Mouse (Mus musculus): Measurements from ENCODE around the gene Cavin1.
"Not testable (repeated sequence)": the region's sequence is repeated elsewhere in the genome, so short reads cannot be mapped to it uniquely, and the experiment has no call there.

Cavin1 gene

GRCm38 (mm10) chr11:100970557-100970937, at the start of gene Cavin1:
Gene Cavin1 (minus strand): TSS chr11:100970887.
- DNase-seq, result peak; percentile 95 to 97

GRCm38 (mm10) chr11:101011641-101012040, 41.0 kb upstream of the Cavin1 start:
- no peak for DNase-seq

- no peak for DNase-seq
Measured at GRCm38 (mm10) chr11:101009888-101010784, 39.4 kb upstream of the Cavin1 start.

- DNase-seq, result peak; percentile 98 to 99
Measured at GRCm38 (mm10) chr11:101009046-101009887, 38.6 kb upstream of the Cavin1 start, which contains the start of gene Atp6v0a1. Gene Atp6v0a1 (plus strand): TSS chr11:101009452.

- peak in 1 of 2 experiments; percentile 18 for DNase-seq
Measured at GRCm38 (mm10) chr11:101008206-101009045, 37.7 kb upstream of the Cavin1 start.

- peak; percentile 12 to 64 for DNase-seq
Measured at GRCm38 (mm10) chr11:101003025-101003685, 32.5 kb upstream of the Cavin1 start.

- DNase-seq, result not testable (repeated sequence)
Measured at GRCm38 (mm10) chr11:101001875-101002552, 31.3 kb upstream of the Cavin1 start.

- DNase-seq, result no peak
Measured at GRCm38 (mm10) chr11:100999254-100999653, 28.6 kb upstream of the Cavin1 start.

- no peak for DNase-seq
Measured at GRCm38 (mm10) chr11:100998836-100999235, 28.1 kb upstream of the Cavin1 start.

- no peak for DNase-seq
Measured at GRCm38 (mm10) chr11:100996501-100996900, 25.8 kb upstream of the Cavin1 start.

- no peak for DNase-seq
Measured at GRCm38 (mm10) chr11:100994655-100995054, 24.0 kb upstream of the Cavin1 start.

- DNase-seq, result no peak
Measured at GRCm38 (mm10) chr11:100994233-100994632, 23.5 kb upstream of the Cavin1 start.

GRCm38 (mm10) chr11:100993437-100993836, 22.8 kb upstream of the Cavin1 start:
- no peak for DNase-seq

GRCm38 (mm10) chr11:100991027-100991534, 20.4 kb upstream of the Cavin1 start:
- DNase-seq, result no peak

- no peak for DNase-seq
Measured at GRCm38 (mm10) chr11:100989666-100990065, 19.0 kb upstream of the Cavin1 start.

GRCm38 (mm10) chr11:100988674-100989073, 18.0 kb upstream of the Cavin1 start:
- no peak for DNase-seq

- DNase-seq, result no peak
Measured at GRCm38 (mm10) chr11:100985607-100986006, 14.9 kb upstream of the Cavin1 start.

GRCm38 (mm10) chr11:100983778-100984131, 13.1 kb upstream of the Cavin1 start:
- DNase-seq, result no peak

- peak; percentile 77 to 92 for DNase-seq
Measured at GRCm38 (mm10) chr11:100983125-100983777, 12.6 kb upstream of the Cavin1 start.

- no peak for DNase-seq
Measured at GRCm38 (mm10) chr11:100982087-100982486, 11.4 kb upstream of the Cavin1 start.

GRCm38 (mm10) chr11:100981236-100981635, 10.5 kb upstream of the Cavin1 start:
- no peak for DNase-seq

Data from kidney, postnatal 25 days (tissue).